Mouse (Mus musculus): ENCODE results near the gene Slc22a3. TPM values are rescaled to one million over a fixed set of nuclear protein-coding genes. Genes with fewer than 3 reads are reported as not detected.
A peak's percentile ranks its signal among the peaks of the same experiment; 100 is the strongest.

Slc22a3 gene
- total and polyA plus RNA-seq, 2 experiments = 2.3 to 2.5 TPM

GRCm38 (mm10) chr17:12388239-12388638 lies 119.3 kb downstream of the Slc22a3 start:
- peak overlapping the region; percentile 65 for H3K27ac ChIP-seq (replicated peaks; ENCODE audit: insufficient read depth, low read depth, low read length)
- TF ChIP-seq POLR2A (IDR thresholded peaks at IDR 0.05; ENCODE audit: extremely low read depth, insufficient read depth, low read length) (no peak), CTCF (IDR thresholded peaks at IDR 0.05; ENCODE audit: low read depth, low read length) (no peak)
- H3K27me3 ChIP-seq (ENCODE audit: control insufficient read depth, insufficient read depth, low read length) = no peaks in the 10 kb centered on the region
- peak; percentile 93 for DNase-seq (ENCODE audit: extremely low read depth, low read depth, low spot score)
- no peak overlapping the region for H3K4me3 ChIP-seq (ENCODE audit: insufficient read depth, low read depth, low read length)
- no peaks in the 10 kb centered on the region for H3K79me2 ChIP-seq (ENCODE audit: control insufficient read depth, insufficient read depth, low read length)
- peaks cover 87% of the 10 kb centered on the region for H3K36me3 ChIP-seq (ENCODE audit: control insufficient read depth, insufficient read depth, low read length)
- peaks cover 35% of the 10 kb centered on the region for H3K4me1 ChIP-seq (ENCODE audit: control insufficient read depth, insufficient read depth, low read length)
- 23% methylated on average over 7 of the region's 7 CpGs for WGBS
- no peak overlapping the region for H3K9ac ChIP-seq (ENCODE audit: low read depth, low read length)

DNA sequence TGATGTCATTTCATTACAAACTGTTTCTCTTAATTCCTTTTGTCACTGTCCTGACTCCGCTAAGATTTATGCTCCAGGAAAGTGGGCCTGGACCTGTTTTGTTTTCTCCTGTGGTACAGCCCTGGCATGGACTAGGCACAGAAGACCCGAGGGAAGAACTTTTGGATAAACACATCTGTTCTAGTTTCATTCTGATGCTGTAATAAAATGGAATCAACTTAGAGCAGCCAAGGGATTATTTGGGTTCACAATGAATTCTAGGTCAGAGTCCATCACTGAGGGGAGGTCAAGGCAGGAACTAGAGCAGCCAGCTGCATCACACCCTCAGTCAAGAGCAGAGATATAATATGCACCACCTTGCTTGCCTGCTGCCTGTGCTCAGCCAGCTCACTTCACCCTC lies 119.7 kb downstream of the Slc22a3 start:
- 0 out of 2 replicates have a peak overlapping the region, but pooled peaks have one; percentile 45 for H3K9ac ChIP-seq (ENCODE audit: low read depth, low read length)
- TF ChIP-seq POLR2A (IDR thresholded peaks at IDR 0.05; ENCODE audit: extremely low read depth, insufficient read depth, low read length) = no peak
- TF ChIP-seq CTCF (IDR thresholded peaks at IDR 0.05; ENCODE audit: low read depth, low read length) = no peak
- H3K36me3 ChIP-seq (ENCODE audit: control insufficient read depth, insufficient read depth, low read length) = peaks cover 87% of the 10 kb centered on the region
- no peak overlapping the region for H3K4me3 ChIP-seq (ENCODE audit: insufficient read depth, low read depth, low read length)
- H3K27me3 ChIP-seq (ENCODE audit: control insufficient read depth, insufficient read depth, low read length) = no peaks in the 10 kb centered on the region
- 22% methylated on average over 2 of the region's 2 CpGs for WGBS
- peaks cover 38% of the 10 kb centered on the region for H3K4me1 ChIP-seq (ENCODE audit: control insufficient read depth, insufficient read depth, low read length)
- DNase-seq (ENCODE audit: extremely low read depth, low read depth, low spot score) = peak; percentile 92
- peak overlapping the region; percentile 65 for H3K27ac ChIP-seq (replicated peaks; ENCODE audit: insufficient read depth, low read depth, low read length)
- H3K79me2 ChIP-seq (ENCODE audit: control insufficient read depth, insufficient read depth, low read length) = no peaks in the 10 kb centered on the region

GRCm38 (mm10) chr17:12385049-12385794 lies 122.3 kb downstream of the Slc22a3 start:
- 19% methylated on average over 8 of the region's 8 CpGs for WGBS
- H3K9ac ChIP-seq (ENCODE audit: low read depth, low read length) = peak overlapping the region; percentile 56
- H3K36me3 ChIP-seq (ENCODE audit: control insufficient read depth, insufficient read depth, low read length) = peaks cover 62% of the 10 kb centered on the region
- DNase-seq (ENCODE audit: extremely low read depth, low read depth, low spot score) = peak; percentile 98
- no peaks in the 10 kb centered on the region; the same call in 1 of the 2 replicates for H3K79me2 ChIP-seq (ENCODE audit: control insufficient read depth, insufficient read depth, low read length)
- no peaks in the 10 kb centered on the region for H3K27me3 ChIP-seq (ENCODE audit: control insufficient read depth, insufficient read depth, low read length)
- peak overlapping the region; percentile 94 for H3K27ac ChIP-seq (replicated peaks; ENCODE audit: insufficient read depth, low read depth, low read length)
- H3K4me1 ChIP-seq (ENCODE audit: control insufficient read depth, insufficient read depth, low read length) = peaks cover 42% of the 10 kb centered on the region
- TF ChIP-seq POLR2A (IDR thresholded peaks at IDR 0.05; ENCODE audit: extremely low read depth, insufficient read depth, low read length) (no peak), CTCF (IDR thresholded peaks at IDR 0.05; ENCODE audit: low read depth, low read length) (no peak)
- H3K4me3 ChIP-seq (ENCODE audit: insufficient read depth, low read depth, low read length) = no peak overlapping the region

- H3K4me1 ChIP-seq (ENCODE audit: control insufficient read depth, insufficient read depth, low read length) = peaks cover 33% of the 10 kb centered on the region
- TF ChIP-seq CTCF (IDR thresholded peaks at IDR 0.05; ENCODE audit: low read depth, low read length) (no peak), POLR2A (IDR thresholded peaks at IDR 0.05; ENCODE audit: extremely low read depth, insufficient read depth, low read length) (peak; percentile 27; the same call in 1 of the 2 replicates)
- DNase-seq (ENCODE audit: extremely low read depth, low read depth, low spot score) = peak; percentile 97
- peak overlapping the region; percentile 92 for H3K27ac ChIP-seq (replicated peaks; ENCODE audit: insufficient read depth, low read depth, low read length)
- WGBS = 10% methylated on average over 2 of the region's 2 CpGs
- peaks cover 5% of the 10 kb centered on the region; the same call in 1 of the 2 replicates for H3K79me2 ChIP-seq (ENCODE audit: control insufficient read depth, insufficient read depth, low read length)
- peak overlapping the region; percentile 64 for H3K9ac ChIP-seq (ENCODE audit: low read depth, low read length)
- H3K36me3 ChIP-seq (ENCODE audit: control insufficient read depth, insufficient read depth, low read length) = peaks cover 42% of the 10 kb centered on the region
- H3K4me3 ChIP-seq (ENCODE audit: insufficient read depth, low read depth, low read length) = no peak overlapping the region
- H3K27me3 ChIP-seq (ENCODE audit: control insufficient read depth, insufficient read depth, low read length) = no peaks in the 10 kb centered on the region
These were observed 125.0 kb downstream of the Slc22a3 start for GRCm38 (mm10) chr17:12382531-12382930.

DNA sequence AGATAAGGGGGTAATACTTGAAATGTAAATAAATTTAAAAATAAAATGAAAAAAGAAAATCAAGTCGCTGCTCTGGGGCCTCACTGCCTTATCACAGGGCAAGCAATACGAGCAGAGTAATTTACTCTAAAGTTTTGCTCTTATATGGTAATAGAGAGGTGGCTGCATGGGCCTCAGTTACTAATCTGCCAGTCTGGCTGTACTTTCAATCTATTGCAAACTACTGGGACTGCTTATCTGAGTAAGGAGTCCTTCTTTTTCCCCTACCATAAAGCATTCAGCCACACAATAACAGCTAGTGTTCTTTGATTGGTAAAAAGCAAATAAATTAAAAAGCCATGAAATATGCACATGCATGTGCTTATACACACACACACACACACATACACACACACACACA lies 125.9 kb downstream of the Slc22a3 start:
- no peak overlapping the region; the same call in 1 of the 2 replicates for H3K4me3 ChIP-seq (ENCODE audit: insufficient read depth, low read depth, low read length)
- H3K27ac ChIP-seq (replicated peaks; ENCODE audit: insufficient read depth, low read depth, low read length) = peak overlapping the region; percentile 88
- no peak for TF ChIP-seq POLR2A (IDR thresholded peaks at IDR 0.05; ENCODE audit: extremely low read depth, insufficient read depth, low read length)
- no peak for TF ChIP-seq CTCF (IDR thresholded peaks at IDR 0.05; ENCODE audit: low read depth, low read length)
- peaks cover 24% of the 10 kb centered on the region for H3K4me1 ChIP-seq (ENCODE audit: control insufficient read depth, insufficient read depth, low read length)
- 18% methylated on average over 2 of the region's 2 CpGs for WGBS
- peaks cover 5% of the 10 kb centered on the region; the same call in 1 of the 2 replicates for H3K79me2 ChIP-seq (ENCODE audit: control insufficient read depth, insufficient read depth, low read length)
- H3K9ac ChIP-seq (ENCODE audit: low read depth, low read length) = peak overlapping the region; percentile 75
- peaks cover 32% of the 10 kb centered on the region for H3K36me3 ChIP-seq (ENCODE audit: control insufficient read depth, insufficient read depth, low read length)
- peak; percentile 57 for DNase-seq (ENCODE audit: extremely low read depth, low read depth, low spot score)
- no peaks in the 10 kb centered on the region for H3K27me3 ChIP-seq (ENCODE audit: control insufficient read depth, insufficient read depth, low read length)

GRCm38 (mm10) chr17:12380287-12380686 lies 127.2 kb downstream of the Slc22a3 start:
- peak; percentile 100 for DNase-seq (ENCODE audit: extremely low read depth, low read depth, low spot score)
- peak overlapping the region; percentile 78 for H3K9ac ChIP-seq (ENCODE audit: low read depth, low read length)
- H3K27me3 ChIP-seq (ENCODE audit: control insufficient read depth, insufficient read depth, low read length) = no peaks in the 10 kb centered on the region
- peak overlapping the region; percentile 84 for H3K4me3 ChIP-seq (ENCODE audit: insufficient read depth, low read depth, low read length)
- peaks cover 22% of the 10 kb centered on the region for H3K36me3 ChIP-seq (ENCODE audit: control insufficient read depth, insufficient read depth, low read length)
- TF ChIP-seq POLR2A (IDR thresholded peaks at IDR 0.05; ENCODE audit: extremely low read depth, insufficient read depth, low read length) (no peak), CTCF (IDR thresholded peaks at IDR 0.05; ENCODE audit: low read depth, low read length) (no peak)
- peaks cover 5% of the 10 kb centered on the region; the same call in 1 of the 2 replicates for H3K79me2 ChIP-seq (ENCODE audit: control insufficient read depth, insufficient read depth, low read length)
- H3K4me1 ChIP-seq (ENCODE audit: control insufficient read depth, insufficient read depth, low read length) = peaks cover 17% of the 10 kb centered on the region
- WGBS = 24% methylated on average over 4 of the region's 4 CpGs
- peak overlapping the region; percentile 95 for H3K27ac ChIP-seq (replicated peaks; ENCODE audit: insufficient read depth, low read depth, low read length)
